Mouse (Mus musculus) lung, embryonic 14.5 days (tissue): Measurements from ENCODE around the gene Rps27l. TPM values are rescaled to one million over a fixed set of nuclear protein-coding genes. Genes with fewer than 3 reads are reported as not detected.
"Not testable (repeated sequence)": the region's sequence is repeated elsewhere in the genome, so short reads cannot be mapped to it uniquely, and the experiment has no call there.

ENCODE experiments used
- ATAC-seq: fragments of 200-750 bp; cut with Nextera tagmentation; 2 replicates; pipeline ENCODE4 v1.8.0; 2017; ENCODE audit warnings: mild to moderate bottlenecking, moderate TSS enrichment, moderate library complexity; ENCODE audit not compliant: insufficient read depth
- DNase-seq: peaks from one replicate; pipeline ENCODE4 v3.0.0-alpha.2; 2015
- H3K27ac ChIP-seq: fragments of 300-500 bp; sonication (generic); 2 replicates; pipeline ENCODE4 v1.5.1; 2014; ENCODE audit warnings: low read depth, mild to moderate bottlenecking, moderate library complexity
- H3K27me3 ChIP-seq: fragments of 300-500 bp; sonication (generic); 2 replicates; pipeline ENCODE4 v1.6.1; 2014; ENCODE audit warnings: low read length, control low read depth; ENCODE audit not compliant: insufficient read depth
- H3K36me3 ChIP-seq: fragments of 300-500 bp; sonication (generic); 2 replicates; pipeline ENCODE4 v1.6.1; 2014; ENCODE audit warnings: control low read depth; ENCODE audit not compliant: insufficient read depth
- H3K4me1 ChIP-seq: fragments of 300-500 bp; sonication (generic); 2 replicates; pipeline ENCODE4 v1.6.1; 2014; ENCODE audit warnings: antibody characterized with exemption, control low read depth; ENCODE audit not compliant: insufficient read depth
- H3K4me2 ChIP-seq: fragments of 300-500 bp; sonication (generic); 2 replicates; pipeline ENCODE4 v1.6.1; 2014; ENCODE audit warnings: mild to moderate bottlenecking
- H3K4me3 ChIP-seq: fragments of 300-500 bp; sonication (generic); 2 replicates; pipeline ENCODE4 v1.5.1; 2014; ENCODE audit warnings: low read depth, low read length
- H3K9ac ChIP-seq: fragments of 300-500 bp; sonication (generic); 2 replicates; pipeline ENCODE4 v1.6.1; 2014
- H3K9me3 ChIP-seq: fragments of 300-500 bp; sonication (generic); 2 replicates; pipeline ENCODE4 v1.6.1; 2016; ENCODE audit warnings: low read depth, low read length, control low read depth
- CTCF ChIP-seq: IDR thresholded peaks from 2 replicates; pipeline ENCODE4 v1.5.1; 2016; ENCODE audit warnings: antibody characterized with exemption, low read depth
- WGBS: fragments of 180-500 bp; shearing (Covaris S2); extraction: QIAGEN DNeasy Blood & Tissue Kit; methylation state at CpG from one replicate; pipeline ENCODE4 v1.1.7; 2014; 5-methylcytosine and 5-hydroxymethylcytosine counted together
- polyA plus RNA-seq: library from polyadenylated mRNA; unstranded; fragments of >200 nt; fragmentation: Nextera tagmentation; extraction: Ambion mirVana; gene quantifications from 2 replicates; pipeline ENCODE4 v1.2.1, GENCODE M21; 2014

Gene Rps27l
- polyA plus RNA-seq, 1 experiment from 2014 or later, result 656 TPM

GRCm38 (mm10) chr9:66907746-66908397 lies 38.0 kb upstream of the Rps27l start:
- H3K9ac ChIP-seq, result no peak overlapping the region
- H3K36me3 ChIP-seq, result no peaks in the 10 kb centered on the region
- no peaks in the 10 kb centered on the region for H3K27me3 ChIP-seq
- no peak overlapping the region for H3K4me3 ChIP-seq
- no peak overlapping the region for H3K4me2 ChIP-seq
- TF ChIP-seq CTCF, result no peak
- no peak for ATAC-seq
- 74% methylated on average over 5 of the region's 5 CpGs for WGBS
- H3K27ac ChIP-seq, result no peak overlapping the region
- H3K4me1 ChIP-seq, result 0 out of 2 replicates have a peak, but pooled peaks cover 3% of the 10 kb centered on the region
- no peak for DNase-seq
- no peaks in the 10 kb centered on the region for H3K9me3 ChIP-seq

GRCm38 (mm10) chr9:66909922-66910321 lies 36.0 kb upstream of the Rps27l start:
- no peaks in the 10 kb centered on the region for H3K27me3 ChIP-seq
- ATAC-seq, result no peak
- no peaks in the 10 kb centered on the region for H3K36me3 ChIP-seq
- 66% methylated on average over 7 of the region's 7 CpGs for WGBS
- no peak overlapping the region for H3K4me3 ChIP-seq
- no peak for TF ChIP-seq CTCF
- H3K27ac ChIP-seq, result no peak overlapping the region
- DNase-seq, result no peak
- no peak overlapping the region for H3K9ac ChIP-seq
- no peak overlapping the region for H3K4me2 ChIP-seq
- H3K4me1 ChIP-seq, result peaks cover 7% of the 10 kb centered on the region; the same call in 1 of the 2 replicates
- H3K9me3 ChIP-seq, result no peaks in the 10 kb centered on the region

GRCm38 (mm10) chr9:66910677-66911076 lies 35.2 kb upstream of the Rps27l start:
- no peaks in the 10 kb centered on the region for H3K9me3 ChIP-seq
- no peak overlapping the region for H3K27ac ChIP-seq
- no peak overlapping the region for H3K4me2 ChIP-seq
- ATAC-seq (no peak), DNase-seq (no peak)
- no peak for TF ChIP-seq CTCF
- H3K27me3 ChIP-seq, result no peaks in the 10 kb centered on the region
- WGBS, result 81% methylated on average over 5 of the region's 5 CpGs
- H3K36me3 ChIP-seq, result no peaks in the 10 kb centered on the region
- H3K4me3 ChIP-seq, result no peak overlapping the region
- H3K4me1 ChIP-seq, result peaks cover 13% of the 10 kb centered on the region; the same call in 1 of the 2 replicates
- H3K9ac ChIP-seq, result no peak overlapping the region

- Histone ChIP-seq H3K27me3 (no peaks in the 10 kb centered on the region), H3K36me3 (no peaks in the 10 kb centered on the region), H3K9ac (no peak overlapping the region), H3K4me2 (no peak overlapping the region), H3K4me3 (no peak overlapping the region), H3K9me3 (no peaks in the 10 kb centered on the region), H3K4me1 (peaks cover 16% of the 10 kb centered on the region; the same call in 1 of the 2 replicates), H3K27ac (no peak overlapping the region)
- ATAC-seq, result no peak
- no peak for TF ChIP-seq CTCF
- DNase-seq, result no peak
Measured at GRCm38 (mm10) chr9:66912304-66912703, 33.6 kb upstream of the Rps27l start.

GRCm38 (mm10) chr9:66913254-66913934 lies 32.5 kb upstream of the Rps27l start:
- DNase-seq, H3K27me3 ChIP-seq, H3K9me3 ChIP-seq, H3K4me3 ChIP-seq, H3K4me2 ChIP-seq, ATAC-seq, H3K36me3 ChIP-seq, H3K9ac ChIP-seq: not testable (repeated sequence)
- Histone ChIP-seq H3K4me1 (peaks cover 22% of the 10 kb centered on the region), H3K27ac (peak overlapping the region; percentile 51; the same call in 1 of the 2 replicates)
- 92% methylated on average over 5 of the region's 5 CpGs for WGBS

GRCm38 (mm10) chr9:66914540-66914939 lies 31.3 kb upstream of the Rps27l start:
- ATAC-seq (no peak), DNase-seq (peak; percentile 40)
- no peak overlapping the region for H3K4me3 ChIP-seq
- H3K9me3 ChIP-seq, result no peaks in the 10 kb centered on the region
- peak overlapping the region; percentile 51; the same call in 1 of the 2 replicates for H3K27ac ChIP-seq
- H3K27me3 ChIP-seq, result no peaks in the 10 kb centered on the region
- no peak for TF ChIP-seq CTCF
- 60% methylated on average over 3 of the region's 3 CpGs for WGBS
- H3K4me2 ChIP-seq, result no peak overlapping the region
- no peaks in the 10 kb centered on the region for H3K36me3 ChIP-seq
- no peak overlapping the region for H3K9ac ChIP-seq
- H3K4me1 ChIP-seq, result peaks cover 19% of the 10 kb centered on the region

- WGBS, result 68% methylated on average over 5 of the region's 5 CpGs
- Histone ChIP-seq H3K9me3 (no peaks in the 10 kb centered on the region), H3K4me2 (no peak overlapping the region), H3K36me3 (no peaks in the 10 kb centered on the region), H3K9ac (no peak overlapping the region), H3K4me1 (peaks cover 19% of the 10 kb centered on the region), H3K27ac (peak overlapping the region; percentile 5), H3K4me3 (no peak overlapping the region), H3K27me3 (no peaks in the 10 kb centered on the region)
- no peak for TF ChIP-seq CTCF
- DNase-seq (no peak), ATAC-seq (no peak)
Measured at GRCm38 (mm10) chr9:66915401-66915800, 30.5 kb upstream of the Rps27l start.
